Mouse (Mus musculus): ENCODE results near the gene Olfr346.

The Olfr346 gene

GRCm38 (mm10) chr2:36685488-36685887, at the start of gene Olfr346:
Olfr346 (plus strand) TSS chr2:36685788.
- no peak for DNase-seq

GRCm38 (mm10) chr2:36639741-36640140, 45.8 kb upstream of the Olfr346 start, which contains the start of gene Olfr345:
Olfr345 (plus strand) TSS chr2:36640041.
- DNase-seq, result no peak

- DNase-seq, result no peak
These were observed 46.0 kb downstream of the Olfr346 start, which contains the start of gene Olfr347 for GRCm38 (mm10) chr2:36731602-36732001. Olfr347 (plus strand) TSS chr2:36731902.

DNA sequence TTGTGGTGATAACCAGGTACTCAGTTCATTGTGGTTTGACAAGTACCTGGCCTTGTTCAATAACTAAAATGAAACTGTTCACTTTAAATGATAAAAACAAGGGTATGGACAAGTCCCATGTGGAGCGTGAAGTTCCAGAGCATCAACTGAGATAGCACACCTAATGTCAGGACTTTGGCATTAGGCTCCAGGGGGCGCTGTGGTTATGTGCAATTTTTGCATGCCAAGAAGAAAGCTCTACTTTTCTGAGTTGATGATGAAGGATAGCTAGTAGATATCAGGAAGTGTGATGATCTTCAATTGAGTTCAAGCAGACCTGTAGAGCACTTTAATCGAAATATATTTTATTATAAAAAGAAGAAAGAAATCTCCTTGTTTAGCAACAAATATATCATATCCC, 50.6 kb downstream of the Olfr346 start:
- peak; percentile 8 for DNase-seq

Data from thymus, postnatal 4 days (tissue).